Mouse (Mus musculus) forebrain, embryonic 16.5 days (tissue): Measurements from ENCODE around the gene Smad3. TPM values are rescaled to one million over a fixed set of nuclear protein-coding genes. Genes with fewer than 3 reads are reported as not detected.

ENCODE experiments used
- ATAC-seq: fragments of 200-750 bp; cut with Nextera tagmentation; 2 replicates; pipeline ENCODE4 v1.8.0; 2017; ENCODE audit warnings: mild to moderate bottlenecking, moderate library complexity
- H3K27ac ChIP-seq: fragments of 300-500 bp; sonication (generic); 2 replicates; pipeline ENCODE4 v1.5.1; 2014; ENCODE audit warnings: low read length, control low read depth
- H3K27me3 ChIP-seq: fragments of 300-500 bp; sonication (generic); replicated peaks from 2 replicates; pipeline ENCODE4 v1.6.1; 2014; ENCODE audit warnings: low read length; ENCODE audit not compliant: control insufficient read depth, insufficient read depth
- H3K36me3 ChIP-seq: fragments of 300-500 bp; sonication (generic); 2 replicates; pipeline ENCODE4 v1.6.1; 2014; ENCODE audit not compliant: control insufficient read depth, insufficient read depth
- H3K4me1 ChIP-seq: fragments of 300-500 bp; sonication (generic); replicated peaks from 2 replicates; pipeline ENCODE4 v1.6.1; 2014; ENCODE audit warnings: low read length; ENCODE audit not compliant: control insufficient read depth, insufficient read depth
- H3K4me2 ChIP-seq: fragments of 300-500 bp; sonication (generic); 2 replicates; pipeline ENCODE4 v1.6.1; 2014; ENCODE audit warnings: mild to moderate bottlenecking, low read length, control low read depth
- H3K4me3 ChIP-seq: fragments of 300-500 bp; sonication (generic); replicated peaks from 2 replicates; pipeline ENCODE4 v1.5.1; 2014; ENCODE audit warnings: mild to moderate bottlenecking, low read length, control low read depth
- H3K9ac ChIP-seq: fragments of 300-500 bp; sonication (generic); replicated peaks from 2 replicates; pipeline ENCODE4 v1.6.1; 2014; ENCODE audit warnings: low read depth, low read length, control low read depth
- H3K9me3 ChIP-seq: fragments of 300-500 bp; sonication (generic); 2 replicates; pipeline ENCODE4 v1.6.1; 2016; ENCODE audit warnings: low read length; ENCODE audit not compliant: control insufficient read depth
- WGBS: fragments of 180-500 bp; shearing (Covaris S2); extraction: QIAGEN DNeasy Blood & Tissue Kit; methylation state at CpG from one replicate; pipeline ENCODE4 v1.1.7; 2014; 5-methylcytosine and 5-hydroxymethylcytosine counted together
- polyA plus RNA-seq: library from polyadenylated mRNA; unstranded; fragments of >200 nt; fragmentation: Nextera tagmentation; extraction: Ambion mirVana; gene quantifications from 2 replicates; pipeline ENCODE4 v1.2.1, GENCODE M21; 2015

Smad3 gene
- polyA plus RNA-seq, 1 experiment from 2014 or later = 7.4 TPM

DNA sequence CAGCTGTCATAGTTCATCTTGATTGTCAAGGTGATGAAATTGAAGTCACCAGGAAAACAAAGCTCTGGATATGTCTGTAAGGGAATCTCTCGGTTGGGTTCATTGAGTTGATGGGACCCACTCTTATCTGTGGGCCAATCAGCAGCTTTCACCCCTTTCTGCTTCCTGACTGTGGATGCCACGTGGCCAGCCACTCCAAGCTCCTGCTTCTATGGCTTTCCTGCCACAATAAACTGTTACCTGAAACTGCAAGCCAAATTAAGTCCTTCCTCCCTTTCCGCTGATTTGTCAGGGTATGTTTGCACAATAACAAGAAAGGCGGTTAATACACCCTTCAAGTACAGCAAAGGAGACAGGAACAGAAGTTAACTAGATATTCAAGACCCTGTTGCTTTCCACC lies 6.5 kb downstream of the Smad3 start:
- no peaks in the 10 kb centered on the region for H3K36me3 ChIP-seq
- H3K4me1 ChIP-seq = peaks cover 23% of the 10 kb centered on the region
- H3K4me3 ChIP-seq = no peak overlapping the region
- no peak overlapping the region for H3K27ac ChIP-seq
- ATAC-seq = no peak
- no peaks in the 10 kb centered on the region for H3K9me3 ChIP-seq
- H3K9ac ChIP-seq = no peak overlapping the region
- 0 out of 2 replicates have a peak, but pooled peaks cover 4% of the 10 kb centered on the region for H3K27me3 ChIP-seq
- no peak overlapping the region for H3K4me2 ChIP-seq
- 78% methylated on average over 4 of the region's 4 CpGs for WGBS

DNA sequence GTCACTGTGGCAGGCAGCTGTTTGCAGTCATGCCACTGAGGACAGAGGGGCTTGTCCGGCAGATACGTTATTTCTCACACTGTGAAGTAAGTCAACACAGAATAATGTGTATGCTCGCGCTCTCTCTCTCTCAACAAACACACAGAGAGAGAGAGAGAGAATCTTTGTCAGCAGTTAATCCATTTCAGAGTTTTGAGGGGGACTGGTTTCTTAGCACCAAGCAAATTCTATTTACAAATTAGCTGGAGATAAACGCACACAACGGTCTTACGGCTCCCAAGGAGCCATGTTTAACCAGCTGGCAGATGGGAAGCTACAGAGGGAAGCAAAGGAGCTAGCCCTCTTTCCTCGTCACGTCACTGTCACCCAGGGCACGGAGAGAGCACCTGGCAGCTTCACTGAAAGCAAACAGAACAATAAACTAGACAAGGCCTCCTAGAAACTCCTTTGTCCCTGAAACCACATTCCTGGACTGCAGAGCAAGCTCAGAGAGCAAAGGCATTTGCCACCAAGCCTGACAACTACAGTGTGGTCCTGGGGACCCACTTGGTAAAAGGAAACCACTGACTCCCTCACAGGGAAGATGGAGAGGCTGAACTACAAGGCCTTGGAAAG lies 7.3 kb downstream of the Smad3 start:
- Histone ChIP-seq H3K4me1 (peaks cover 15% of the 10 kb centered on the region), H3K4me3 (no peak overlapping the region), H3K9ac (no peak overlapping the region), H3K4me2 (no peak overlapping the region), H3K27ac (no peak overlapping the region), H3K9me3 (no peaks in the 10 kb centered on the region), H3K27me3 (0 out of 2 replicates have a peak, but pooled peaks cover 2% of the 10 kb centered on the region), H3K36me3 (no peaks in the 10 kb centered on the region)
- 18% methylated on average over 10 of the region's 10 CpGs for WGBS
- ATAC-seq = no peak

DNA sequence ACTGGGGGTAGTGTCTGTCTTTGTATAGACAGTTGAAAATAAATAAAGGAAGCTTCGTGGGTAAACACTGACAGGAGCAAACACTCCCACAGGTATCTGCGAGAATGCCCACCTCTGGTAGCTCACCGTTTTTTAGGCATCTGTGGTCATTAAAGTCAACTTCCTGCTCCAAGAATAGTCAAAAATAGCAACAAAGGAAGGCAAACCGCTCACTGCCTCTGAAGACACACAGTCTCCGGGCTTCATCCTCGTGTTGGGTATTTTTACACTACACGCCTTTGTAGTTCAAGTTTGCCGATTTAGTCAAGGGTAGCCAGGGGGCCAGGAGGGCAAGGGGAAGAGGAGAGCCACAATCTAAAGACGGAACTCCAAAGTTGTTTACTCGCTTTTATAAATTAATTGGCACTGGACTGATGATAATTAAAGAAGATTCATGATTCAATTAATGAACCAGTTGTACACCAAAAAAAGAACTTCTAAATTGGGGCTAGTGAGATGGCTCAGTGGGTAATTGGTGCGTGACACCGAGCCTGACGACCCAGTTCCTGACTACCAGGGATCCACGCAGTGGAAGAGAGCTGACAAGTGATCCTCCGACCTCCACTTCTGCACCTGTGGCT lies 8.4 kb downstream of the Smad3 start:
- Histone ChIP-seq H3K27ac (no peak overlapping the region), H3K4me1 (peaks cover 5% of the 10 kb centered on the region), H3K9ac (no peak overlapping the region), H3K4me2 (no peak overlapping the region), H3K9me3 (no peaks in the 10 kb centered on the region), H3K36me3 (no peaks in the 10 kb centered on the region), H3K4me3 (no peak overlapping the region), H3K27me3 (0 out of 2 replicates have a peak, but pooled peaks cover 2% of the 10 kb centered on the region)
- WGBS = 35% methylated on average over 15 of the region's 15 CpGs
- no peak for ATAC-seq

GRCm38 (mm10) chr9:63747645-63748295 lies 10.0 kb downstream of the Smad3 start:
- no peak for ATAC-seq
- Histone ChIP-seq H3K4me3 (no peak overlapping the region), H3K4me1 (peaks cover 10% of the 10 kb centered on the region), H3K4me2 (no peak overlapping the region), H3K9me3 (no peaks in the 10 kb centered on the region), H3K36me3 (no peaks in the 10 kb centered on the region), H3K27ac (no peak overlapping the region), H3K27me3 (0 out of 2 replicates have a peak, but pooled peaks cover 2% of the 10 kb centered on the region), H3K9ac (no peak overlapping the region)
- WGBS = 60% methylated on average over 9 of the region's 9 CpGs

DNA sequence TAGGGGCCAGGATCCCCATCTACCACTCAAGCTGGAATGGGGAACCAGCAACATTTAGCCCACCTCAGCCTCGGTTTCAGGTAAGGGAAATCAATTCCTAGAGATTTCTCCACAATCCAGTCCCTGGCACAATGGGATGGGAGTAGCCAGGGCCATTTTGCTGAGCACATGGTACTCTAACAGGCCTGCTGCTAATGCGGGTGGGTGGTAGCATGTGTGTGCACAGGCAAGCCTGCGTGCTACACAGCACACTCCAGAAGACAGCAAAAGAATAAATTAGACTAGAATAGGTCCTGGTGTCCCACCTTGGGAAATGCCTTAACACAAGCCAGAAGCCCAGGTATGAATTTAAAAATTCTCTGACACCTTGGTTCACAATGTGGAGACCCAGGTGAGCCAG lies 10.8 kb downstream of the Smad3 start:
- no peak for ATAC-seq
- H3K4me2 ChIP-seq = no peak overlapping the region
- 87% methylated on average over 3 of the region's 3 CpGs for WGBS
- no peaks in the 10 kb centered on the region for H3K9me3 ChIP-seq
- no peak overlapping the region for H3K4me3 ChIP-seq
- H3K27ac ChIP-seq = no peak overlapping the region
- H3K36me3 ChIP-seq = no peaks in the 10 kb centered on the region
- 0 out of 2 replicates have a peak, but pooled peaks cover 2% of the 10 kb centered on the region for H3K27me3 ChIP-seq
- no peak overlapping the region for H3K9ac ChIP-seq
- H3K4me1 ChIP-seq = peaks cover 13% of the 10 kb centered on the region

GRCm38 (mm10) chr9:63745821-63746632 lies 11.8 kb downstream of the Smad3 start:
- no peak for ATAC-seq
- no peak overlapping the region for H3K4me3 ChIP-seq
- 0 out of 2 replicates have a peak, but pooled peaks cover 2% of the 10 kb centered on the region for H3K27me3 ChIP-seq
- H3K36me3 ChIP-seq = no peaks in the 10 kb centered on the region
- H3K4me1 ChIP-seq = peaks cover 13% of the 10 kb centered on the region
- H3K27ac ChIP-seq = no peak overlapping the region
- WGBS = 77% methylated on average over 19 of the region's 19 CpGs
- no peak overlapping the region for H3K4me2 ChIP-seq
- no peak overlapping the region for H3K9ac ChIP-seq
- no peaks in the 10 kb centered on the region for H3K9me3 ChIP-seq

GRCm38 (mm10) chr9:63744595-63744994 lies 13.2 kb downstream of the Smad3 start:
- ATAC-seq = no peak
- Histone ChIP-seq H3K9me3 (no peaks in the 10 kb centered on the region), H3K27me3 (0 out of 2 replicates have a peak, but pooled peaks cover 2% of the 10 kb centered on the region), H3K36me3 (no peaks in the 10 kb centered on the region), H3K4me2 (no peak overlapping the region), H3K4me3 (no peak overlapping the region), H3K27ac (no peak overlapping the region), H3K9ac (no peak overlapping the region), H3K4me1 (peaks cover 11% of the 10 kb centered on the region)
- 92% methylated on average over 5 of the region's 5 CpGs for WGBS

GRCm38 (mm10) chr9:63743775-63744174 lies 14.0 kb downstream of the Smad3 start:
- Histone ChIP-seq H3K27me3 (no peaks in the 10 kb centered on the region), H3K27ac (no peak overlapping the region), H3K9me3 (no peaks in the 10 kb centered on the region), H3K9ac (no peak overlapping the region), H3K4me2 (no peak overlapping the region), H3K4me1 (peaks cover 11% of the 10 kb centered on the region; the same call in 1 of the 2 replicates), H3K36me3 (no peaks in the 10 kb centered on the region), H3K4me3 (no peak overlapping the region)
- ATAC-seq = no peak
- 92% methylated on average over 11 of the region's 11 CpGs for WGBS
